In the genomic region with DNA sequence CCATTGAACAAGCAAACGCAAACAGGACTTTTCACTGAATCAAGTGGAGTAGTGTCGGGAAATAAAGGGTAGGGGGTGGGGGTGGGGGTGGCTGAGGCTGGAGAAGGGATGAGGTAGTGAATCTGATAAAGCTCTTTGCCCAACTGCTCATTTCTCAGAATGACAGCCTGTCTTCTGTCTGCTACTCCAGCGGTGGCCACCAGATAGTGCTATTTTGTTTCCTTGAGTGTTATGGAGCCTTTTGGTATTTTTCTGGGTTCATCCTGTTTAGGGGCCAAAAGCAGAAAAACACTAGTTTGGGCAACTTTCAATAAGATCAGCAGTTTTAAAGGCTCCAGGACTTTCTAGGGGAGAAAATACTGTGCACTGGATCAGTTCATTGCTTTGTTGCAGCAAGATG, we compare ENCODE assay signal across 8 mouse cellular contexts. TPM values are rescaled to one million over a fixed set of nuclear protein-coding genes. Genes with fewer than 3 reads are reported as not detected.
A peak's percentile ranks its signal among the peaks of the same experiment; 100 is the strongest.
DNase-seq lines count a peak whose midpoint lies in the region; ATAC-seq and TF ChIP-seq lines count a peak whose summit lies in the region.

No protein-coding gene starts in this region.

- H3K27me3 ChIP-seq in G1E (ENCODE audit: insufficient read depth, low read length) = peaks cover 8% of the 10 kb centered on the region; the same call in 1 of the 2 replicates
- no peaks in the 10 kb centered on the region for H3K27me3 ChIP-seq in midbrain, embryonic 14.5 days (ENCODE audit: control insufficient read depth, insufficient read depth, low read length)

- DNase-seq in layer of hippocampus, adult 11-12 months (ENCODE audit: low spot score) = peak; percentile 60
- no peak for DNase-seq in layer of hippocampus, adult 9-11 months
- no peak for DNase-seq in G1E (ENCODE audit: low spot score)
- peak; percentile 70 for DNase-seq in cerebellum, adult 9-10 months
- DNase-seq in induced T-regulatory cell, adult 2 months (ENCODE audit: low read depth) = peak; percentile 47
- DNase-seq in midbrain, embryonic 14.5 days = peak; percentile 73
- DNase-seq in ovary, postnatal 14 days (ENCODE audit: low spot score) = no peak
- no peak for DNase-seq in gastrocnemius, postnatal 25 days

- peaks cover 32% of the 10 kb centered on the region for H3K36me3 ChIP-seq in G1E (replicated peaks)
- peaks cover 36% of the 10 kb centered on the region for H3K36me3 ChIP-seq in midbrain, embryonic 14.5 days (ENCODE audit: control insufficient read depth, insufficient read depth, low read length)

- no peak overlapping the region for H3K4me3 ChIP-seq in G1E (ENCODE audit: low read depth, low read length)
- H3K4me3 ChIP-seq in midbrain, embryonic 14.5 days (replicated peaks; ENCODE audit: low read depth, low read length) = no peak overlapping the region

- no peaks in the 10 kb centered on the region for H3K9me3 ChIP-seq in G1E (replicated peaks)
- no peaks in the 10 kb centered on the region for H3K9me3 ChIP-seq in midbrain, embryonic 14.5 days (ENCODE audit: control insufficient read depth, low read length)

- H3K27ac ChIP-seq in midbrain, embryonic 14.5 days (replicated peaks; ENCODE audit: low read depth, low read length) = no peak overlapping the region

- H3K4me1 ChIP-seq in G1E (ENCODE audit: insufficient read depth, low read depth, low read length) = no peaks in the 10 kb centered on the region
- H3K4me1 ChIP-seq in midbrain, embryonic 14.5 days (ENCODE audit: control insufficient read depth, insufficient read depth, low read length) = no peaks in the 10 kb centered on the region

- H3K4me2 ChIP-seq in midbrain, embryonic 14.5 days (ENCODE audit: low read length) = no peak overlapping the region

- H3K9ac ChIP-seq in midbrain, embryonic 14.5 days (replicated peaks; ENCODE audit: low read length) = no peak overlapping the region

- 9% methylated on average over 3 of the region's 3 CpGs for WGBS in midbrain, embryonic 14.5 days

- TF ChIP-seq CTCF in G1E (IDR thresholded peaks at IDR 0.05; ENCODE audit: low read depth, low read length) = peak; percentile 20; the same call in 1 of the 2 replicates

- ATAC-seq in G1E (ENCODE audit: extremely low read depth, insufficient number of reproducible peaks, low FRiP score, poor library complexity, severe bottlenecking) = no peak
- ATAC-seq in midbrain, embryonic 14.5 days (ENCODE audit: low FRiP score, low TSS enrichment) = no peak

RNA-seq across cellular contexts. Expression of a gene that starts 9.8 kb away (rescaled TPM):
- total RNA-seq in G1E (2014; fragmentation: Nextera tagmentation) = not detected in 2 replicates
- total RNA-seq in G1E (2017) = 0.29 and 0.66 TPM in 2 replicates
- polyA plus RNA-seq in G1E (2012) = not detected in 2 replicates
- polyA plus RNA-seq in midbrain, embryonic 14.5 days (2014; fragmentation: Nextera tagmentation; extraction: Ambion mirVana) = 1.3 and 2.1 TPM in 2 replicates
- under 1 TPM in 1 of 2 experiments, not detected in 1; 0.05 TPM for total RNA-seq in gastrocnemius, postnatal 25 days (2021)

Comparison
In these comparisons a context has a peak if more than half of its experiments do, and no peak if none do; other contexts are left out.
1. DNase-seq: peak in layer of hippocampus, adult 11-12 months (single experiment), cerebellum, adult 9-10 months (single experiment), induced T-regulatory cell, adult 2 months (single experiment) and midbrain, embryonic 14.5 days (single experiment); none in layer of hippocampus, adult 9-11 months (single experiment), G1E (single experiment), ovary, postnatal 14 days (single experiment) and gastrocnemius, postnatal 25 days (single experiment).